Mouse (Mus musculus) gastrocnemius, adult 2 months (tissue): ENCODE results near the gene Fbxl14. TPM values are rescaled to one million over a fixed set of nuclear protein-coding genes. Genes with fewer than 3 reads are reported as not detected.
"Not testable (repeated sequence)": the region's sequence is repeated elsewhere in the genome, so short reads cannot be mapped to it uniquely, and the experiment has no call there.

ENCODE experiments used
- DNase-seq: peaks from one replicate; pipeline ENCODE4 v3.0.0; 2022
- H3K27ac ChIP-seq: fragments of 200-600 bp; 2 replicates; pipeline ENCODE4 v1.8.1; 2022; ENCODE audit warnings: mild to moderate bottlenecking
- H3K4me3 ChIP-seq: fragments of 200-600 bp; 2 replicates; pipeline ENCODE4 v1.8.1; 2022; ENCODE audit warnings: mild to moderate bottlenecking, moderate library complexity
- CTCF ChIP-seq: fragments of 200-600 bp; IDR thresholded peaks from 2 replicates; pipeline ENCODE4 v1.8.1; 2022; ENCODE audit warnings: antibody characterized with exemption, mild to moderate bottlenecking, moderate library complexity
- intact Hi-C: fragments of 180-260 bp; cut with DNase I; formaldehyde crosslinking; loops from one replicate; pipeline ENCODE4 v1.15.1; 2025
- long read RNA-seq, 2 experiments: library from polyadenylated mRNA; stranded (forward); transcript quantifications; one replicate each; pipeline ENCODE4 v2.0.0; 2021
- total RNA-seq, 2 experiments: library from RNA; stranded (reverse); gene quantifications; 2 replicates each; pipeline ENCODE4 v1.2.3; 2021

Fbxl14 gene
- 10 to 100 TPM; 10.3 to 10.4 TPM for total RNA-seq
- long read RNA-seq, experiment 1, partial matches to known transcripts = 0 of 3 reads
- long read RNA-seq, experiment 1, other reads (novel, unspliced or antisense) = 0 of 3 reads
- long read RNA-seq, experiment 2, transcript Fbxl14-201 (1 exons, 2,963 nt) = major isoform, 5 of 6 reads
- long read RNA-seq, experiment 2, partial matches to known transcripts = 0 of 6 reads
- long read RNA-seq, experiment 2, other reads (novel, unspliced or antisense) = 1 of 6 reads

GRCm38 (mm10) chr6:119479343-119479875 lies at the start of gene Fbxl14:
TSS of gene Fbxl14 (plus strand) at chr6:119479668.
- intact Hi-C loops = no loop called here
- DNase-seq = peak; percentile 83
- TF ChIP-seq CTCF = no peak
- Histone ChIP-seq H3K4me3 (peak within 1 kb of the TSS; percentile 83), H3K27ac (peak within 1 kb of the TSS; percentile 97)

GRCm38 (mm10) chr6:119430508-119430907 lies 49.0 kb upstream of the Fbxl14 start:
- intact Hi-C loops = loop anchor here (1.0 to 5.0 kb wide), 4 partner anchors 43 to 210 kb away; no protein-coding TSS in a partner anchor
- peak; percentile 98 for TF ChIP-seq CTCF
- Histone ChIP-seq H3K27ac (no peak overlapping the region), H3K4me3 (no peak overlapping the region)
- DNase-seq = peak; percentile 65

- TF ChIP-seq CTCF = no peak
- DNase-seq = no peak
- intact Hi-C loops = loop anchor here (2.0 to 5.0 kb wide), 3 partner anchors 45 to 83 kb away; no protein-coding TSS in a partner anchor
- Histone ChIP-seq H3K27ac (no peak overlapping the region), H3K4me3 (no peak overlapping the region)
Observed at GRCm38 (mm10) chr6:119431751-119432324, 47.6 kb upstream of the Fbxl14 start.

- Histone ChIP-seq H3K27ac (no peak overlapping the region), H3K4me3 (no peak overlapping the region)
- no peak for TF ChIP-seq CTCF
- no peak for DNase-seq
- intact Hi-C loops = loop anchor here (5.0 kb wide), 1 partner anchor 47 kb away; no protein-coding TSS in a partner anchor
Observed at GRCm38 (mm10) chr6:119434394-119434793, 45.1 kb upstream of the Fbxl14 start.

DNA sequence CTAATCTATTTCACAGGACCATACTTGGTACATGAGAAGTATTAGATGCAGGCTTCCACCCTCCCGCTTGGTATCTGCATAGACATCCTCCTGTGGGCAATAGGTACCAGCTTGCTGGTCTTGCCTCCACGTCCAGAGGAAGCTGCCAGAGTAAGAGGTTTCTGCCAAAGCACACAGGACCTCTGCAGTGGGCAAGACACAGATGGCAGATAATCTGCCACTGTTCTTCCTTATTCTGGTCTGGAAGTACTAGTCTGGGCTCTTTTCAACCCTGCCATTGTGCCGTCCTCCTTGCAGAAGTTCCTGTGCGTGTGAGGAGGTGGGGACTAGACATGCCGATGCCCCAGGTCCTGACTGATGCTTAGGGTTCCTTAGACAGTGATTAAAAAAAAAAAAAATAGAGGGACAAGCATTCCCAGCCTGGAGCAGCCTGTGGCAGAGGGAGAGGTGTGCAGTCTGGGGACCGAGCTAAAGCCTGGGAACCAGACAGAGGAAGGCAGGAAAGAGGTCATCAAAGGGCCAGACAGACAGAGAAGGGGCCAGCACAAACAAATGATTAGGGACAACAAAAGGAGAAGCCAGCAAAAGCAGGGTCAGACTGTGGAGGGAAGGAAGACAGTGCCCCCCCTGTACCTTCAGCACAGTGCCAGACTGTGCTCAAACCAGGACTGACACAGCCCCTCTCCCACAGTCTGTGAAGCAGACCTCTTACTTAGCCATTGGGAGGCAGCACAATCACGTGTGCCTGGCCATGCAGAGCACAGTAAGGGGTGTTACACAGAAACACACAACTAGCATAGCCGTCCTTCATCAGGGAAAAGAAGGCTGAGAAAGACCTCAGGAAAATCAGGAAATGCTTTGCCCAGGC lies 41.3 kb upstream of the Fbxl14 start:
- no peak for TF ChIP-seq CTCF
- Histone ChIP-seq H3K27ac (no peak overlapping the region), H3K4me3 (no peak overlapping the region)
- intact Hi-C loops = no loop called here
- DNase-seq = no peak

DNA sequence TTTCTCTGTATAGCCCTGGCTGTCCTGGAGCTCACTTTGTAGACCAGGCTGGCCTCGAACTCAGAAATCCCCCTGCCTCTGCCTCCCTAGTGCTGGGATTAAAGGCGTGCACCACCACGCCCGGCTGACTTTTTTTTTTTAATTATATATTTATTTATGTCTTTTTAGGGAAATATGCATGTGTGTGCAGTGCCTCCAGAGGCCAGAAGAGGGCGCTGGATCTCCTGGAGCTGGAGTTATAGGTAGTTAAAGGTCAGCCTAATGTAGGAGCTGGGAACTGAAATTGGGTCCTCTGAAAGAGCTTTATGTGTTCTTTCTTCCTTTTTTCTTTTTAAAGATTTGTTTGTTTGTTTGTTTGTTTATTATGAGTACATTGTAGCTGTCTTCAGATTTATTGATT lies 36.7 kb upstream of the Fbxl14 start:
- peak; percentile 50 for TF ChIP-seq CTCF
- DNase-seq, H3K27ac ChIP-seq, intact Hi-C loops, H3K4me3 ChIP-seq: not testable (repeated sequence)

GRCm38 (mm10) chr6:119443742-119444645 lies 35.5 kb upstream of the Fbxl14 start:
- intact Hi-C loops = loop anchor here (1.0 kb wide), 1 partner anchor 224 kb away; no protein-coding TSS in a partner anchor
- DNase-seq = peak; percentile 78
- Histone ChIP-seq H3K27ac (peak overlapping the region; percentile 9; the same call in 1 of the 2 replicates), H3K4me3 (peak overlapping the region; percentile 3; the same call in 1 of the 2 replicates)
- TF ChIP-seq CTCF = peak; percentile 98

DNA sequence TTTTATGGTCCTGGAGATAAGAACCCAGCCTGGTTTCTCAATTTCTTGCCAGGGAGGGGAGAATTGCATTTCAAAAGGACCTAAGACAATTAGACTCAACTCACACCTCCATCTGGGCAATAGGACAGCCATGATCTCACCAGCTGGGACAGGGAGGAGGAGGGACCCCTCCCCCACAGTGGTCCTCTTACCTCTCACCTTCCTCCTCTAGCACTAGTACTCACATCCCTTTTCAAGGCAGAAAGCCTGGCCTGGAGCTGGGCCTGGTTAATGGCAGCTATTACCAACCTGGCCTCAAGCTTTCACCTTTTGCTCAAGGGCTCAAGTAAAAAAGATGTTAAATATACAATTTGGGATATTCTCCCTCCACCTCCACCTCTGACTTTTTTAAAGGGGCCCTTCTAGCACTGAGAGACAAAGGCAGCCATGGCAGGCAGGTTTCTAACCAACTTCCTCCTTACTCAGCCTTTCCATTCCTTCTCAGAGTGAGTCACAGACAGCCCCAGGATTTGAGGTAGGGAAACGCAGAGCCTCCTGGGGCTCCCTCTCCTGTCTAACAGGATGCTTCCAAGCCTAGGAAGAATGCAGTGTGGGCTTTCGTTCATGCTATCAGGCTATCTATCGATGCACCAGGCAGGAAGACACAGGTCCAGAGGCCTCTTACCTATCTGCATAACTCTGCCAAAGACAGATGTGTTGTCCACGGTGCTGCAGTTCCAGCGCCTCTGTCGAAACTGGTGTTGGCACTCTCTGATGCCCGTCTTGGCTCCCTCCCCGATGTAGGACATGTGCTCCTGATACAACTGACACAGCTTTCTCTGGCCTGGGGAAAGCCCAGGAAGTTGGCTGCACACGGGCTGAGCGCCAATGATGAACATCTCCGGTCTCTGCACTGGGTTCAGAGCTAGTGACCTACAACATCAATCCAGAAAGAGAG lies 33.5 kb upstream of the Fbxl14 start:
- intact Hi-C loops = no loop called here
- H3K27ac ChIP-seq = no peak overlapping the region
- TF ChIP-seq CTCF = no peak
- peak; percentile 59 for DNase-seq
- H3K4me3 ChIP-seq = no peak overlapping the region

GRCm38 (mm10) chr6:119448321-119449059 lies 31.0 kb upstream of the Fbxl14 start:
- intact Hi-C loops = no loop called here
- TF ChIP-seq CTCF = no peak
- Histone ChIP-seq H3K27ac (no peak overlapping the region), H3K4me3 (peak overlapping the region; percentile 55)
- DNase-seq = no peak

- peak; percentile 71 for DNase-seq
- TF ChIP-seq CTCF = peak; percentile 57
- peak overlapping the region; percentile 55 for H3K4me3 ChIP-seq
- no peak overlapping the region for H3K27ac ChIP-seq
- intact Hi-C loops = no loop called here
Observed at GRCm38 (mm10) chr6:119449060-119449499, 30.4 kb upstream of the Fbxl14 start.
